Mouse (Mus musculus): ENCODE results near the gene Jmjd4. TPM values are rescaled to one million over a fixed set of nuclear protein-coding genes. Genes with fewer than 3 reads are reported as not detected.

Jmjd4 gene
- 11.8 and 14.1 TPM in 2 replicates for polyA plus RNA-seq (2015; fragmentation: Nextera tagmentation; extraction: Ambion mirVana)

- H3K4me3 ChIP-seq (replicated peaks; ENCODE audit: low read length), result peak within 1 kb of the TSS; percentile 90
- peak; percentile 97 for ATAC-seq
- 0% methylated on average over 30 of the region's 40 CpGs for WGBS
Observed at GRCm38 (mm10) chr11:59449741-59450229, at the start of gene Jmjd4. Jmjd4 (plus strand) TSS chr11:59450045.

GRCm38 (mm10) chr11:59400876-59401275 lies 49.0 kb upstream of the Jmjd4 start:
- WGBS, result 75% methylated on average over 2 of the region's 2 CpGs

More at GRCm38 (mm10) chr11:59449741-59450229, at the start of gene Jmjd4:
- Histone ChIP-seq H3K4me2 (ENCODE audit: low read length) (peak within 1 kb of the TSS; percentile 99), H3K27me3 (replicated peaks; ENCODE audit: control insufficient read depth, insufficient read depth, low read length) (no peaks in the 10 kb centered on the region), H3K9me3 (ENCODE audit: control insufficient read depth, low read length) (no peaks in the 10 kb centered on the region), H3K4me1 (replicated peaks; ENCODE audit: control insufficient read depth, insufficient read depth, low read length) (peaks cover 24% of the 10 kb centered on the region), H3K9ac (replicated peaks; ENCODE audit: low read depth, low read length) (peak within 1 kb of the TSS; percentile 80), H3K27ac (ENCODE audit: low read length) (peak within 1 kb of the TSS; percentile 80), H3K36me3 (ENCODE audit: control insufficient read depth, insufficient read depth) (0 out of 2 replicates have a peak, but pooled peaks cover 9% of the 10 kb centered on the region)

GRCm38 (mm10) chr11:59405761-59406160 lies 44.1 kb upstream of the Jmjd4 start:
- Histone ChIP-seq H3K36me3 (ENCODE audit: control insufficient read depth, insufficient read depth) (peaks cover 7% of the 10 kb centered on the region; the same call in 1 of the 2 replicates), H3K4me2 (ENCODE audit: low read length) (no peak overlapping the region), H3K4me1 (replicated peaks; ENCODE audit: control insufficient read depth, insufficient read depth, low read length) (no peaks in the 10 kb centered on the region), H3K27ac (ENCODE audit: low read length) (no peak overlapping the region), H3K4me3 (replicated peaks; ENCODE audit: low read length) (no peak overlapping the region), H3K9me3 (ENCODE audit: control insufficient read depth, low read length) (no peaks in the 10 kb centered on the region), H3K9ac (replicated peaks; ENCODE audit: low read depth, low read length) (no peak overlapping the region), H3K27me3 (replicated peaks; ENCODE audit: control insufficient read depth, insufficient read depth, low read length) (no peaks in the 10 kb centered on the region)
- 79% methylated on average over 1 of the region's 1 CpGs for WGBS
- no peak for ATAC-seq

More at GRCm38 (mm10) chr11:59400876-59401275, 49.0 kb upstream of the Jmjd4 start:
- Histone ChIP-seq H3K9ac (replicated peaks; ENCODE audit: low read depth, low read length) (no peak overlapping the region), H3K36me3 (ENCODE audit: control insufficient read depth, insufficient read depth) (no peaks in the 10 kb centered on the region), H3K4me3 (replicated peaks; ENCODE audit: low read length) (no peak overlapping the region), H3K4me2 (ENCODE audit: low read length) (no peak overlapping the region), H3K27me3 (replicated peaks; ENCODE audit: control insufficient read depth, insufficient read depth, low read length) (no peaks in the 10 kb centered on the region), H3K4me1 (replicated peaks; ENCODE audit: control insufficient read depth, insufficient read depth, low read length) (no peaks in the 10 kb centered on the region), H3K9me3 (ENCODE audit: control insufficient read depth, low read length) (no peaks in the 10 kb centered on the region), H3K27ac (ENCODE audit: low read length) (no peak overlapping the region)
- no peak for ATAC-seq

GRCm38 (mm10) chr11:59410851-59411250 lies 39.0 kb upstream of the Jmjd4 start:
- H3K4me3 ChIP-seq (replicated peaks; ENCODE audit: low read length), result no peak overlapping the region
- no peaks in the 10 kb centered on the region for H3K9me3 ChIP-seq (ENCODE audit: control insufficient read depth, low read length)
- no peaks in the 10 kb centered on the region for H3K27me3 ChIP-seq (replicated peaks; ENCODE audit: control insufficient read depth, insufficient read depth, low read length)
- H3K27ac ChIP-seq (ENCODE audit: low read length), result no peak overlapping the region
- H3K36me3 ChIP-seq (ENCODE audit: control insufficient read depth, insufficient read depth), result peaks cover 12% of the 10 kb centered on the region; the same call in 1 of the 2 replicates
- ATAC-seq, result no peak
- H3K4me1 ChIP-seq (replicated peaks; ENCODE audit: control insufficient read depth, insufficient read depth, low read length), result peaks cover 7% of the 10 kb centered on the region
- H3K4me2 ChIP-seq (ENCODE audit: low read length), result no peak overlapping the region
- no peak overlapping the region for H3K9ac ChIP-seq (replicated peaks; ENCODE audit: low read depth, low read length)
- whole genome bisulfite sequencing, result 86% methylated on average over 2 of the region's 2 CpGs

GRCm38 (mm10) chr11:59412058-59412457 lies 37.8 kb upstream of the Jmjd4 start:
- no peak for ATAC-seq

GRCm38 (mm10) chr11:59412999-59413863 lies 36.6 kb upstream of the Jmjd4 start:
- 87% methylated on average over 13 of the region's 13 CpGs for WGBS
- Histone ChIP-seq H3K27me3 (replicated peaks; ENCODE audit: control insufficient read depth, insufficient read depth, low read length) (no peaks in the 10 kb centered on the region), H3K27ac (ENCODE audit: low read length) (no peak overlapping the region), H3K4me3 (replicated peaks; ENCODE audit: low read length) (no peak overlapping the region), H3K4me1 (replicated peaks; ENCODE audit: control insufficient read depth, insufficient read depth, low read length) (peaks cover 7% of the 10 kb centered on the region), H3K9me3 (ENCODE audit: control insufficient read depth, low read length) (no peaks in the 10 kb centered on the region), H3K4me2 (ENCODE audit: low read length) (no peak overlapping the region), H3K9ac (replicated peaks; ENCODE audit: low read depth, low read length) (no peak overlapping the region), H3K36me3 (ENCODE audit: control insufficient read depth, insufficient read depth) (peaks cover 10% of the 10 kb centered on the region; the same call in 1 of the 2 replicates)
- ATAC-seq, result no peak

More at GRCm38 (mm10) chr11:59412058-59412457, 37.8 kb upstream of the Jmjd4 start:
- Histone ChIP-seq H3K9me3 (ENCODE audit: control insufficient read depth, low read length) (no peaks in the 10 kb centered on the region), H3K4me1 (replicated peaks; ENCODE audit: control insufficient read depth, insufficient read depth, low read length) (peaks cover 7% of the 10 kb centered on the region), H3K9ac (replicated peaks; ENCODE audit: low read depth, low read length) (no peak overlapping the region), H3K4me2 (ENCODE audit: low read length) (no peak overlapping the region), H3K27ac (ENCODE audit: low read length) (no peak overlapping the region), H3K36me3 (ENCODE audit: control insufficient read depth, insufficient read depth) (peaks cover 9% of the 10 kb centered on the region), H3K4me3 (replicated peaks; ENCODE audit: low read length) (no peak overlapping the region), H3K27me3 (replicated peaks; ENCODE audit: control insufficient read depth, insufficient read depth, low read length) (no peaks in the 10 kb centered on the region)
- 45% methylated on average over 6 of the region's 6 CpGs for WGBS

GRCm38 (mm10) chr11:59418708-59419107 lies 31.1 kb upstream of the Jmjd4 start:
- peaks cover 19% of the 10 kb centered on the region for H3K36me3 ChIP-seq (ENCODE audit: control insufficient read depth, insufficient read depth)
- H3K9ac ChIP-seq (replicated peaks; ENCODE audit: low read depth, low read length), result no peak overlapping the region
- H3K4me1 ChIP-seq (replicated peaks; ENCODE audit: control insufficient read depth, insufficient read depth, low read length), result no peaks in the 10 kb centered on the region
- no peak overlapping the region for H3K4me2 ChIP-seq (ENCODE audit: low read length)
- ATAC-seq, result no peak
- 72% methylated on average over 5 of the region's 5 CpGs for WGBS
- no peak overlapping the region for H3K27ac ChIP-seq (ENCODE audit: low read length)
- H3K27me3 ChIP-seq (replicated peaks; ENCODE audit: control insufficient read depth, insufficient read depth, low read length), result no peaks in the 10 kb centered on the region
- H3K9me3 ChIP-seq (ENCODE audit: control insufficient read depth, low read length), result no peaks in the 10 kb centered on the region
- no peak overlapping the region for H3K4me3 ChIP-seq (replicated peaks; ENCODE audit: low read length)

GRCm38 (mm10) chr11:59421436-59421835 lies 28.4 kb upstream of the Jmjd4 start:
- H3K4me1 ChIP-seq (replicated peaks; ENCODE audit: control insufficient read depth, insufficient read depth, low read length), result no peaks in the 10 kb centered on the region
- ATAC-seq, result no peak
- no peak overlapping the region for H3K4me3 ChIP-seq (replicated peaks; ENCODE audit: low read length)
- H3K27me3 ChIP-seq (replicated peaks; ENCODE audit: control insufficient read depth, insufficient read depth, low read length), result no peaks in the 10 kb centered on the region
- peaks cover 18% of the 10 kb centered on the region for H3K36me3 ChIP-seq (ENCODE audit: control insufficient read depth, insufficient read depth)
- H3K9ac ChIP-seq (replicated peaks; ENCODE audit: low read depth, low read length), result no peak overlapping the region
- H3K4me2 ChIP-seq (ENCODE audit: low read length), result no peak overlapping the region
- H3K9me3 ChIP-seq (ENCODE audit: control insufficient read depth, low read length), result no peaks in the 10 kb centered on the region
- H3K27ac ChIP-seq (ENCODE audit: low read length), result no peak overlapping the region
- 90% methylated on average over 8 of the region's 8 CpGs for WGBS

GRCm38 (mm10) chr11:59421967-59422366 lies 27.9 kb upstream of the Jmjd4 start:
- Histone ChIP-seq H3K4me1 (replicated peaks; ENCODE audit: control insufficient read depth, insufficient read depth, low read length) (no peaks in the 10 kb centered on the region), H3K4me2 (ENCODE audit: low read length) (no peak overlapping the region), H3K4me3 (replicated peaks; ENCODE audit: low read length) (no peak overlapping the region), H3K36me3 (ENCODE audit: control insufficient read depth, insufficient read depth) (peaks cover 18% of the 10 kb centered on the region), H3K27ac (ENCODE audit: low read length) (no peak overlapping the region), H3K27me3 (replicated peaks; ENCODE audit: control insufficient read depth, insufficient read depth, low read length) (no peaks in the 10 kb centered on the region), H3K9ac (replicated peaks; ENCODE audit: low read depth, low read length) (no peak overlapping the region), H3K9me3 (ENCODE audit: control insufficient read depth, low read length) (no peaks in the 10 kb centered on the region)
- WGBS, result 94% methylated on average over 2 of the region's 2 CpGs
- no peak for ATAC-seq

All from forebrain, embryonic 16.5 days (tissue).